Mouse (Mus musculus): ENCODE results near the gene Nr5a1.

Gene Nr5a1

GRCm38 (mm10) chr2:38705036-38705435 is 9.3 kb downstream of the Nr5a1 start:
- DNase-seq (ENCODE audit: low read depth, low spot score) = no peak

- DNase-seq (ENCODE audit: low read depth, low spot score) = no peak
Observed at GRCm38 (mm10) chr2:38704336-38704735, 10.0 kb downstream of the Nr5a1 start.

- no peak for DNase-seq (ENCODE audit: low read depth, low spot score)
Observed at GRCm38 (mm10) chr2:38700177-38700576, 14.2 kb downstream of the Nr5a1 start.

- DNase-seq (ENCODE audit: low read depth, low spot score) = no peak
Observed at GRCm38 (mm10) chr2:38698623-38699022, 15.7 kb downstream of the Nr5a1 start.

GRCm38 (mm10) chr2:38697128-38698120 is 16.9 kb downstream of the Nr5a1 start:
- no peak for DNase-seq (ENCODE audit: low read depth, low spot score)

GRCm38 (mm10) chr2:38695770-38696169 is 18.6 kb downstream of the Nr5a1 start:
- no peak for DNase-seq (ENCODE audit: low read depth, low spot score)

GRCm38 (mm10) chr2:38691542-38691941 is 22.8 kb downstream of the Nr5a1 start:
- peak; percentile 42 for DNase-seq (ENCODE audit: low read depth, low spot score)

GRCm38 (mm10) chr2:38689881-38690280 is 24.5 kb downstream of the Nr5a1 start:
- peak; percentile 91 for DNase-seq (ENCODE audit: low read depth, low spot score)

GRCm38 (mm10) chr2:38688791-38689520 is 25.4 kb downstream of the Nr5a1 start:
- DNase-seq (ENCODE audit: low read depth, low spot score) = no peak

GRCm38 (mm10) chr2:38685746-38686145 is 28.6 kb downstream of the Nr5a1 start:
- no peak for DNase-seq (ENCODE audit: low read depth, low spot score)

GRCm38 (mm10) chr2:38683083-38683482 is 31.3 kb downstream of the Nr5a1 start:
- no peak for DNase-seq (ENCODE audit: low read depth, low spot score)

GRCm38 (mm10) chr2:38682209-38682608 is 32.1 kb downstream of the Nr5a1 start:
- DNase-seq (ENCODE audit: low read depth, low spot score) = peak; percentile 77

GRCm38 (mm10) chr2:38678947-38679346 is 35.4 kb downstream of the Nr5a1 start:
- peak; percentile 89 for DNase-seq (ENCODE audit: low read depth, low spot score)

GRCm38 (mm10) chr2:38675366-38675969 is 38.9 kb downstream of the Nr5a1 start:
- no peak for DNase-seq (ENCODE audit: low read depth, low spot score)

- no peak for DNase-seq (ENCODE audit: low read depth, low spot score)
Observed at GRCm38 (mm10) chr2:38672496-38672895, 41.8 kb downstream of the Nr5a1 start.

GRCm38 (mm10) chr2:38668802-38669580 is 45.4 kb downstream of the Nr5a1 start:
- no peak for DNase-seq (ENCODE audit: low read depth, low spot score)

GRCm38 (mm10) chr2:38661398-38661797 is 52.9 kb downstream of the Nr5a1 start:
- peak; percentile 66 for DNase-seq (ENCODE audit: low read depth, low spot score)

GRCm38 (mm10) chr2:38658338-38658836 is 56.0 kb downstream of the Nr5a1 start:
- DNase-seq (ENCODE audit: low read depth, low spot score) = peak; percentile 79

- DNase-seq (ENCODE audit: low read depth, low spot score) = peak; percentile 73
Observed at GRCm38 (mm10) chr2:38653694-38654093, 60.6 kb downstream of the Nr5a1 start.

GRCm38 (mm10) chr2:38653293-38653619 is 61.1 kb downstream of the Nr5a1 start:
- DNase-seq (ENCODE audit: low read depth, low spot score) = peak; percentile 76
